Mouse (Mus musculus) megakaryocyte progenitor cell, adult 5-6 weeks (primary cell): ENCODE measurements around the gene Plcb4. TPM values are rescaled to one million over a fixed set of nuclear protein-coding genes. Genes with fewer than 3 reads are reported as not detected.
"Not testable (repeated sequence)": the region's sequence is repeated elsewhere in the genome, so short reads cannot be mapped to it uniquely, and the experiment has no call there.

Source experiments
- ATAC-seq: replicated peaks from 2 replicates; pipeline ENCODE4 v1.8.0; 2016; ENCODE audit warnings: mild to moderate bottlenecking, moderate TSS enrichment, inconsistent platforms; ENCODE audit not compliant: poor library complexity
- total RNA-seq, 2 experiments: library from RNA; stranded (forward) in 1 of 2; stranded (reverse) in 1 of 2; fragments of 157-497, 149-512 nt in 1 of 2; fragments of 200-1000 nt in 1 of 2; gene quantifications; 2 replicates each; pipeline versions ENCODE4 v1.2.3 to v1.2.4; 2015 to 2017

Gene Plcb4
- total RNA-seq, 2 experiments from 2014 or later, result 17.7 to 29.9 TPM

GRCm38 (mm10) chr2:135884534-135885180 lies 225.8 kb downstream of the Plcb4 start:
- ATAC-seq, result peak; percentile 77

GRCm38 (mm10) chr2:135885607-135886006 lies 226.8 kb downstream of the Plcb4 start:
- ATAC-seq, result no peak

- 0 out of 2 replicates have a peak, but pooled peaks have one; percentile 23 for ATAC-seq
Observed at GRCm38 (mm10) chr2:135886081-135886679, 227.4 kb downstream of the Plcb4 start.

- ATAC-seq, result no peak
Observed at GRCm38 (mm10) chr2:135887805-135888204, 229.0 kb downstream of the Plcb4 start.

GRCm38 (mm10) chr2:135888206-135888605 lies 229.4 kb downstream of the Plcb4 start:
- ATAC-seq, result peak; percentile 40

GRCm38 (mm10) chr2:135888767-135889166 lies 230.0 kb downstream of the Plcb4 start:
- no peak for ATAC-seq

GRCm38 (mm10) chr2:135890083-135890482 lies 231.3 kb downstream of the Plcb4 start:
- peak; percentile 60 for ATAC-seq

GRCm38 (mm10) chr2:135891097-135891496 lies 232.3 kb downstream of the Plcb4 start:
- peak; percentile 24; the same call in 1 of the 2 replicates for ATAC-seq

GRCm38 (mm10) chr2:135891686-135892085 lies 232.9 kb downstream of the Plcb4 start:
- no peak for ATAC-seq

GRCm38 (mm10) chr2:135894582-135894981 lies 235.8 kb downstream of the Plcb4 start:
- ATAC-seq, result no peak

- ATAC-seq, result no peak
Observed at GRCm38 (mm10) chr2:135898025-135898424, 239.2 kb downstream of the Plcb4 start.

- not testable (repeated sequence) for ATAC-seq
Observed at GRCm38 (mm10) chr2:135899931-135900330, 241.1 kb downstream of the Plcb4 start.

- ATAC-seq, result no peak
Observed at GRCm38 (mm10) chr2:135901015-135901414, 242.2 kb downstream of the Plcb4 start.

- no peak for ATAC-seq
Observed at GRCm38 (mm10) chr2:135904262-135904661, 245.5 kb downstream of the Plcb4 start.

- no peak for ATAC-seq
Observed at GRCm38 (mm10) chr2:135904791-135905190, 246.0 kb downstream of the Plcb4 start.

GRCm38 (mm10) chr2:135914343-135915261 lies 255.8 kb downstream of the Plcb4 start:
- ATAC-seq, result no peak

GRCm38 (mm10) chr2:135915928-135916327 lies 257.1 kb downstream of the Plcb4 start:
- no peak for ATAC-seq

- ATAC-seq, result no peak
Observed at GRCm38 (mm10) chr2:135917000-135917399, 258.2 kb downstream of the Plcb4 start.

GRCm38 (mm10) chr2:135918116-135918515 lies 259.3 kb downstream of the Plcb4 start:
- no peak for ATAC-seq

- ATAC-seq, result no peak
Observed at GRCm38 (mm10) chr2:135919641-135920040, 260.8 kb downstream of the Plcb4 start.

- ATAC-seq, result peak; percentile 61
Observed at GRCm38 (mm10) chr2:135926660-135927343, 268.0 kb downstream of the Plcb4 start.
